In the genomic region with DNA sequence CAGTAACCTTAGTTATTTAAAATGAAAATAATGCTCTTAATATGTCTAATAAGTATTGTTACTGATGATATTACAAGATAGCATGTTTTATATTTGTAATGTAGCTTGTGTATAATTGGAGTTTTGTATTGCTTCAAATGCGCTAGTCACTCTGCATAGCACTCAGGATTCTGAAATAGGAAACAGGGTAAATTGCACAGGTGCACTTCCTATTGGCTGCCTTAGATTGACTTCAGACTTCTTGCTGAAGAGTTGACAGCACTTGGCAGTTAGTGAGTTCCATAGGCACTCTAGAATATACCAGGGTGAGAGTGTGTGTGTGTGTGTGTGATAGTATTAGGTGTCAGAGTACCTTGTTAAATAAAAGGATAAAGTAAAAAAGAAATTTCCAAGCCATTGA, we compare ENCODE assay signal across 9 mouse cellular contexts. TPM values are rescaled to one million over a fixed set of nuclear protein-coding genes. Genes with fewer than 3 reads are reported as not detected.
DNase-seq lines count a peak whose midpoint lies in the region; ATAC-seq and TF ChIP-seq lines count a peak whose summit lies in the region.
"Had no signal": no experiment of that assay in that cellular context is flagged by ENCODE, and none has a peak within 500 bp of the region (broad histone marks: within the 10 kb centered on the region; RNA-seq: fewer than 3 reads in every experiment).

No protein-coding gene starts in this region.

- in situ Hi-C loops in CH12.LX (cut with MboI; ENCODE audit: low pct_ligation_motif_present, low pct_unique_long_range_greater_than_20kb, low sequenced_read_pairs), result no loop called here

- H3K9ac ChIP-seq in heart, embryonic 12.5 days, result no peak overlapping the region
- no peak overlapping the region; the same call in 1 of the 2 replicates for H3K9ac ChIP-seq in CH12.LX (ENCODE audit: insufficient read depth, low read depth)
- H3K9ac ChIP-seq in hindbrain, embryonic 12.5 days, result no peak overlapping the region
- H3K9ac ChIP-seq in liver, postnatal 0 days (replicated peaks), result 0 out of 2 replicates have a peak overlapping the region, but pooled peaks have one; percentile 37

- peaks cover 19% of the 10 kb centered on the region for H3K4me1 ChIP-seq in heart, embryonic 12.5 days (replicated peaks)
- H3K4me1 ChIP-seq in CH12.LX (ENCODE audit: control insufficient read depth in 1 of 2, insufficient read depth in 2 of 2), result peaks cover 1 to 18% of the 10 kb centered on the region in 2 experiments
- peaks cover 13% of the 10 kb centered on the region for H3K4me1 ChIP-seq in hindbrain, embryonic 12.5 days
- H3K4me1 ChIP-seq in liver, postnatal 0 days (ENCODE audit: insufficient read depth), result peaks cover 21% of the 10 kb centered on the region

- H3K4me2 ChIP-seq in heart, embryonic 12.5 days, result peak overlapping the region; percentile 48
- H3K4me2 ChIP-seq in CH12.LX (ENCODE audit: insufficient read depth, low read depth, poor library complexity, severe bottlenecking), result peak overlapping the region; percentile 49; the same call in 1 of the 2 replicates
- H3K4me2 ChIP-seq in hindbrain, embryonic 12.5 days (replicated peaks), result peak overlapping the region; percentile 42
- H3K4me2 ChIP-seq in liver, postnatal 0 days (ENCODE audit: low read depth, low read length), result peak overlapping the region; percentile 58

- H3K27ac ChIP-seq in heart, embryonic 12.5 days (ENCODE audit: poor library complexity, severe bottlenecking), result no peak overlapping the region
- H3K27ac ChIP-seq in CH12.LX (ENCODE audit: insufficient read depth, low read depth), result no peak overlapping the region
- no peak overlapping the region for H3K27ac ChIP-seq in hindbrain, embryonic 12.5 days
- no peak overlapping the region for H3K27ac ChIP-seq in liver, postnatal 0 days (ENCODE audit: low read depth)

- DNase-seq in heart, adult 11 months, result no peak
- DNase-seq in CH12.LX (ENCODE audit: extremely low read depth), result no peak
- no peak for DNase-seq in liver, postnatal 0 days
- DNase-seq in adrenal gland, adult 2 months, result no peak
- no peak for DNase-seq in adrenal gland, postnatal 36 days
- DNase-seq in kidney, postnatal 10 days, result no peak
- DNase-seq: lung, postnatal 10 days had no signal

- no peaks in the 10 kb centered on the region for H3K27me3 ChIP-seq in heart, embryonic 12.5 days (replicated peaks)
- no peaks in the 10 kb centered on the region for H3K27me3 ChIP-seq in CH12.LX (replicated peaks)
- H3K27me3 ChIP-seq in hindbrain, embryonic 12.5 days, result no peaks in the 10 kb centered on the region
- no peaks in the 10 kb centered on the region for H3K27me3 ChIP-seq in liver, postnatal 0 days (ENCODE audit: insufficient read depth, low read length)

- H3K9me3 ChIP-seq in heart, embryonic 12.5 days (replicated peaks), result no peaks in the 10 kb centered on the region
- H3K9me3 ChIP-seq in CH12.LX (replicated peaks; ENCODE audit: low read length), result no peaks in the 10 kb centered on the region
- H3K9me3 ChIP-seq in hindbrain, embryonic 12.5 days (replicated peaks), result no peaks in the 10 kb centered on the region
- no peaks in the 10 kb centered on the region for H3K9me3 ChIP-seq in liver, postnatal 0 days (ENCODE audit: low read length)

- no peak for TF ChIP-seq RAD21 in CH12.LX (IDR thresholded peaks at IDR 0.05; ENCODE audit: low read depth, low read length)

- dilution Hi-C loops in CH12.LX (cut with MboI; ENCODE audit: extremely low pct_ligation_motif_present, extremely low pct_unique_long_range_greater_than_20kb, low sequenced_read_pairs), result no loop called here

- 0 out of 2 replicates have a peak, but pooled peaks cover 12% of the 10 kb centered on the region for H3K36me3 ChIP-seq in heart, embryonic 12.5 days
- H3K36me3 ChIP-seq in CH12.LX (replicated peaks in 1 of 2; ENCODE audit: control insufficient read depth in 1 of 2, insufficient read depth in 1 of 2, low read length in 1 of 2), result peaks cover 6 to 25% of the 10 kb centered on the region in 2 experiments
- no peaks in the 10 kb centered on the region for H3K36me3 ChIP-seq in hindbrain, embryonic 12.5 days
- H3K36me3 ChIP-seq in liver, postnatal 0 days (replicated peaks; ENCODE audit: insufficient read depth, low read length), result peaks cover 11% of the 10 kb centered on the region

- WGBS in heart, embryonic 12.5 days, result 62% methylated on average over 1 of the region's 1 CpGs
- WGBS in hindbrain, embryonic 12.5 days, result 92% methylated on average over 1 of the region's 1 CpGs
- WGBS in liver, postnatal 0 days (ENCODE audit: insufficient replicate concordance), result 56% methylated on average over 1 of the region's 1 CpGs

- no peak for TF ChIP-seq EP300 in CH12.LX (IDR thresholded peaks at IDR 0.05; ENCODE audit: low read length)
- no peak for TF ChIP-seq EP300 in liver, postnatal 0 days (IDR thresholded peaks at IDR 0.05; ENCODE audit: low read depth)

- no peak for TF ChIP-seq CTCF in CH12.LX (conservative IDR thresholded peaks at IDR 0.05 in 1 of 2, IDR thresholded peaks at IDR 0.05 in 1 of 2; ENCODE audit: low read depth in 2 of 2, low read length in 2 of 2)
- TF ChIP-seq CTCF in liver, postnatal 0 days (IDR thresholded peaks at IDR 0.05; ENCODE audit: low read depth), result no peak

- peaks cover 42% of the 10 kb centered on the region for H3K79me2 ChIP-seq in CH12.LX (replicated peaks; ENCODE audit: control insufficient read depth, extremely low read depth, insufficient read depth, poor library complexity, severe bottlenecking)

- TF ChIP-seq POLR2A in CH12.LX (IDR thresholded peaks at IDR 0.05; ENCODE audit: low read depth, low read length), result no peak

- ATAC-seq in heart, embryonic 12.5 days (ENCODE audit: insufficient number of reproducible peaks, low FRiP score), result no peak
- ATAC-seq in hindbrain, embryonic 12.5 days (ENCODE audit: low FRiP score), result no peak
- ATAC-seq in liver, postnatal 0 days, result no peak

- no peak overlapping the region for H3K4me3 ChIP-seq in heart, embryonic 12.5 days
- no peak overlapping the region for H3K4me3 ChIP-seq in CH12.LX (replicated peaks in 1 of 3; ENCODE audit: low read depth in 2 of 3, low read length in 2 of 3, poor library complexity in 1 of 3)
- H3K4me3 ChIP-seq in hindbrain, embryonic 12.5 days, result no peak overlapping the region
- H3K4me3 ChIP-seq in liver, postnatal 0 days (ENCODE audit: low read depth, low read length), result peak overlapping the region; percentile 30

TF ChIP-seq in CH12.LX, 34 proteins besides CTCF, POLR2A, EP300 and RAD21:
- TF ChIP-seq TBP (conservative IDR thresholded peaks at IDR 0.05; ENCODE audit: low read depth, low read length) (no peak), JUN (IDR thresholded peaks at IDR 0.05; ENCODE audit: insufficient read depth, low read depth, low read length) (no peak), MYC (IDR thresholded peaks at IDR 0.05; ENCODE audit: low read depth, low read length) (no peak), KAT2A (IDR thresholded peaks at IDR 0.05; ENCODE audit: insufficient replicate concordance, low read length) (no peak), MAX (IDR thresholded peaks at IDR 0.05; ENCODE audit: low read length) (no peak), SMC3 (IDR thresholded peaks at IDR 0.05; ENCODE audit: low read depth, low read length) (no peak), MAZ (IDR thresholded peaks at IDR 0.05; ENCODE audit: low read depth, low read length) (no peak), USF2 (conservative IDR thresholded peaks at IDR 0.05; ENCODE audit: low read depth, low read length) (no peak), GABPA (IDR thresholded peaks at IDR 0.05; ENCODE audit: insufficient replicate concordance, low read depth, low read length) (no peak), MAFK (IDR thresholded peaks at IDR 0.05; ENCODE audit: insufficient replicate concordance, low read length) (no peak), SIN3A (IDR thresholded peaks at IDR 0.05; ENCODE audit: low read length) (no peak), RCOR1 (conservative IDR thresholded peaks at IDR 0.05; ENCODE audit: low read depth, low read length) (no peak), NRF1 (IDR thresholded peaks at IDR 0.05; ENCODE audit: low read depth, low read length) (no peak)

RNA-seq across cellular contexts. Expression of a gene that starts 2.7 kb away (rescaled TPM):
- polyA plus RNA-seq in heart, embryonic 12.5 days (2016; fragmentation: Nextera tagmentation; extraction: Ambion mirVana), result 21.5 and 21.9 TPM in 2 replicates
- total RNA-seq in CH12.LX (2012; rRNA removed) (11.8 and 11.9 TPM in 2 replicates), CH12.LX (2014; rRNA removed) (14.1 TPM in 2 replicates)
- 10.8 and 13.3 TPM in 2 replicates for polyA plus RNA-seq in CH12.LX (2012; ENCODE audit: insufficient read length, low read depth)
- polyA plus RNA-seq in hindbrain, embryonic 12.5 days (2016; fragmentation: Nextera tagmentation; extraction: Ambion mirVana), result 34.4 and 37.3 TPM in 2 replicates
- 5.5 and 5.9 TPM in 2 replicates for polyA plus RNA-seq in liver, postnatal 0 days (2015; fragmentation: Nextera tagmentation; extraction: Ambion mirVana)
- 10 to 100 TPM; 32.0 to 32.2 TPM for total RNA-seq in adrenal gland, adult 2 months (2021)
- 11.8 and 14.5 TPM in 2 replicates for polyA plus RNA-seq in adrenal gland, adult 2 months (2012; rRNA removed)
- total RNA-seq in adrenal gland, postnatal 36 days (2021), result 10 to 100 TPM; 37.5 to 42.5 TPM
